Mouse (Mus musculus) neural tube, embryonic 15.5 days (tissue): ENCODE measurements around the gene Gabrr1. TPM values are rescaled to one million over a fixed set of nuclear protein-coding genes. Genes with fewer than 3 reads are reported as not detected.

ENCODE experiments used
- polyA plus RNA-seq: library from polyadenylated mRNA; unstranded; fragments of >200 nt; fragmentation: Nextera tagmentation; extraction: Ambion mirVana; gene quantifications from 2 replicates; pipeline ENCODE4 v1.2.1, GENCODE M21; 2015

Gabrr1 gene
- polyA plus RNA-seq, 1 experiment from 2014 or later: 0.27 TPM

Other genes starting within 250 kb of the Gabrr1 start
- 21.0 and 23.7 TPM in 2 replicates for gene Ankrd6, start 181.7 kb upstream of the Gabrr1 start, polyA plus RNA-seq
- 41.2 and 44.6 TPM in 2 replicates for gene Rragd, start 149.5 kb upstream of the Gabrr1 start, polyA plus RNA-seq
- 71.9 and 77.3 TPM in 2 replicates for gene Ube2j1, start 101.1 kb upstream of the Gabrr1 start, polyA plus RNA-seq
- gene Gabrr2, start 69.5 kb upstream of the Gabrr1 start, polyA plus RNA-seq: 0.41 and 0.73 TPM in 2 replicates
- 2.2 and 2.5 TPM in 2 replicates for gene Pm20d2, start 57.2 kb downstream of the Gabrr1 start, polyA plus RNA-seq
- 70.5 and 74.9 TPM in 2 replicates for gene Srsf12, start 76.5 kb downstream of the Gabrr1 start, polyA plus RNA-seq
- gene Pnrc1, start 157.6 kb downstream of the Gabrr1 start, polyA plus RNA-seq: 46.1 and 59.1 TPM in 2 replicates
- 20.0 and 21.2 TPM in 2 replicates for gene Rngtt, start 177.8 kb downstream of the Gabrr1 start, polyA plus RNA-seq